Mouse (Mus musculus): Measurements from ENCODE around the gene Hist1h3a.

DNA sequence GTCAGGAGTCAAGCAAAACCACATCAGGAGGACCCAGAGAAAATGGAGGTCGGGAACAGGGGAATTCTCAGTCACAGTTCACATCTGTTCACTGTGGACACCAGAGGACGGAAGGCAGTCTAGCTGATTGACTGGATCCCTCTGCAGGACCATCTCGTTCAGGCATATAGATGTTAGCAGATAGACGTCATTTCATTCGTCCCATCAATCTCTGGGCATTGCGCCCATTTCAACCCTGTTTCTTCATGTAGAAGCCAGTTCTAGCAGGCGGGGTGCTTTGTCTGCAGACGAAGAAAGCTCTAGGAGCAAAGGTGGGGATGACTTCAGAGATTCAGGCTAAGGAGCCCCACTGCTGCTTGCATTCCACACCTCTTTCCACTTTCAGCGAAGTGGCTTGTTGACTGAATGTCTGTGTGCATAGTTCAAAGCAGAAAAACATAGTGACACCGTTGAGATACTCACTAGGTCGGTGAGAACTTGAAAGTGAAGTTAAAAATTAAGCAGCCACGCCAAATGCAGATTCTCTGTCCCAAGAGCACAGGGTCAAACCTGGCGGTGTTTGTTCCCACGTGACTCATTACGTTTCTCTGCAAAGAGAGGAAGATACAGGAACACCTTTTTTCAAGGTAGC is 44.4 kb upstream of the Hist1h3a start, which contains the start of gene Slc17a2:
- TF ChIP-seq GATA1 (IDR thresholded peaks at IDR 0.05; ENCODE audit: low read length) (no peak), TAL1 (IDR thresholded peaks at IDR 0.05; ENCODE audit: low read length) (no peak)

All from erythroblast, embryonic 14.5 days (primary cell).